ENCODE assay signal across 14 mouse cellular contexts in genomic region chr6:135219916-135220315, GRCm38 (mm10).
"Had no signal": no experiment of that assay in that cellular context is flagged by ENCODE, and none has a peak within 500 bp of the region (broad histone marks: within the 10 kb centered on the region; RNA-seq: fewer than 3 reads in every experiment).

No protein-coding gene starts in this region.

- H3K4me2 ChIP-seq: liver, embryonic 12.5 days; lung, embryonic 14.5 days; neural tube, embryonic 15.5 days had no signal

- ATAC-seq: liver, embryonic 12.5 days had no signal

- H3K9me3 ChIP-seq: liver, embryonic 12.5 days; midbrain, embryonic 10.5 days; neural tube, embryonic 15.5 days had no signal

- H3K4me3 ChIP-seq: liver, embryonic 12.5 days; midbrain, embryonic 10.5 days; myocyte; neural tube, embryonic 15.5 days had no signal

- DNase-seq: kidney, adult 18-20 months; kidney, postnatal 14 days; layer of hippocampus, postnatal 36 days; lung, embryonic 14.5 days; lung, postnatal 10 days; lung, postnatal 4 days; midbrain, embryonic 14.5 days; retina, postnatal 1 day; right cerebral cortex, postnatal 14 days; thymus, postnatal 36 days had no signal

- H3K9ac ChIP-seq: liver, embryonic 12.5 days; lung, embryonic 14.5 days; neural tube, embryonic 15.5 days had no signal

- H3K27ac ChIP-seq: liver, embryonic 12.5 days; midbrain, embryonic 10.5 days; neural tube, embryonic 15.5 days had no signal

- H3K27me3 ChIP-seq: liver, embryonic 12.5 days; neural tube, embryonic 15.5 days had no signal
